In the genomic region with DNA sequence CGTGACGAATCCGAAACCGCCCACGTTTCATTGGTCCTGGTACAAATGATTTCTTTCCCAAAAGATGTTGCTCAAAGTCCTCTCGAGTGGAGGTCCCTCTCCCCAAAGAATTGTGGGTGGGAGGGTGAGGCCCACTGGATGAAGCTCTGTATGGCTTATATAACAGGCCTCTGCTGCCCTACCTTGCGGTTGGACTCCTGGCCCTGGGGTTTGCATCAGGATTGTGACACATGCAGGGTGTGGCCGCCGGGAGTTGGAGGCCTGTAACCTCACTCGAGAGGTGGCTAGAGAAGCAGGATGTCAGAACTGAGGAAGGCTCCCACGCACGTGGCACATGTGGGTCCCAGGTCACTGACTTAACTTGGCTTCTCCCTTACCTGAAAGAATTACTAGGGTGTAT, we compare ENCODE assay signal across 7 mouse cellular contexts. TPM values are rescaled to one million over a fixed set of nuclear protein-coding genes. Genes with fewer than 3 reads are reported as not detected.
DNase-seq lines count a peak whose midpoint lies in the region; ATAC-seq and TF ChIP-seq lines count a peak whose summit lies in the region.

No protein-coding gene starts in this region.

- TF ChIP-seq RAD21 in CH12.LX (IDR thresholded peaks at IDR 0.05; ENCODE audit: low read depth, low read length), result no peak

- no peak overlapping the region for H3K27ac ChIP-seq in CH12.LX (ENCODE audit: insufficient read depth, low read depth)
- peak overlapping the region; percentile 91 to 92 for H3K27ac ChIP-seq in heart, embryonic 14.5 days (replicated peaks in 1 of 2; ENCODE audit: control insufficient read depth in 1 of 2, insufficient read depth in 1 of 2, low read depth in 2 of 2, low read length in 2 of 2)

- H3K4me2 ChIP-seq in CH12.LX (ENCODE audit: insufficient read depth, low read depth, poor library complexity, severe bottlenecking), result peak overlapping the region; percentile 68
- peak overlapping the region; percentile 64 for H3K4me2 ChIP-seq in heart, embryonic 14.5 days (ENCODE audit: low read length)

- peaks cover 54% of the 10 kb centered on the region for H3K79me2 ChIP-seq in CH12.LX (replicated peaks; ENCODE audit: control insufficient read depth, extremely low read depth, insufficient read depth, poor library complexity, severe bottlenecking)

- dilution Hi-C loops in CH12.LX (cut with MboI; ENCODE audit: extremely low pct_ligation_motif_present, extremely low pct_unique_long_range_greater_than_20kb, low sequenced_read_pairs), result no loop called here

- H3K4me1 ChIP-seq in CH12.LX (ENCODE audit: control insufficient read depth in 1 of 2, insufficient read depth in 2 of 2), result peaks cover 0 to 7% of the 10 kb centered on the region in 2 experiments; a peak in 2 of 4 replicates
- peaks cover 0 to 5% of the 10 kb centered on the region in 2 experiments; a peak in 3 of 4 replicates for H3K4me1 ChIP-seq in heart, embryonic 14.5 days (ENCODE audit: control insufficient read depth in 2 of 2, insufficient read depth in 2 of 2, low read length in 2 of 2)

- DNase-seq in CH12.LX (ENCODE audit: extremely low read depth), result peak; percentile 52
- DNase-seq in T-cell, adult 2 months (ENCODE audit: low spot score), result peak; percentile 3
- DNase-seq in embryo, embryonic 10.5 days (ENCODE audit: low spot score), result peak; percentile 19
- DNase-seq in kidney, postnatal 14 days, result peak; percentile 34
- peak; percentile 26 for DNase-seq in splenic B cell, adult 2 months (ENCODE audit: low read depth, low spot score)

- H3K27me3 ChIP-seq in CH12.LX (replicated peaks), result no peaks in the 10 kb centered on the region
- H3K27me3 ChIP-seq in heart, embryonic 14.5 days (ENCODE audit: control insufficient read depth, insufficient read depth, low read length), result no peaks in the 10 kb centered on the region
- no peaks in the 10 kb centered on the region for H3K27me3 ChIP-seq in splenic B cell, adult 2 months (ENCODE audit: control insufficient read depth, insufficient read depth, low read length, poor library complexity, severe bottlenecking)

- no peak for ATAC-seq in heart, embryonic 14.5 days (ENCODE audit: insufficient number of reproducible peaks, insufficient read depth, low FRiP score, low read depth)
- peak; percentile 58 for ATAC-seq in megakaryocyte, adult 5-6 weeks (ENCODE audit: poor library complexity, severe bottlenecking)

- H3K36me3 ChIP-seq in CH12.LX (replicated peaks in 1 of 2; ENCODE audit: control insufficient read depth in 1 of 2, insufficient read depth in 1 of 2, low read length in 1 of 2), result peaks cover 0 to 6% of the 10 kb centered on the region in 2 experiments
- peaks cover 28% of the 10 kb centered on the region; the same call in 1 of the 2 replicates for H3K36me3 ChIP-seq in heart, embryonic 14.5 days (ENCODE audit: control insufficient read depth, insufficient read depth, low read length)
- H3K36me3 ChIP-seq in splenic B cell, adult 2 months (ENCODE audit: control insufficient read depth, insufficient read depth, low read length, poor library complexity, severe bottlenecking), result no peaks in the 10 kb centered on the region

- TF ChIP-seq EP300 in CH12.LX (IDR thresholded peaks at IDR 0.05; ENCODE audit: low read length), result no peak

- peak overlapping the region; percentile 82 for H3K9ac ChIP-seq in CH12.LX (ENCODE audit: insufficient read depth, low read depth)
- H3K9ac ChIP-seq in heart, embryonic 14.5 days (ENCODE audit: low read length), result peak overlapping the region; percentile 91

- H3K9me3 ChIP-seq in CH12.LX (replicated peaks; ENCODE audit: low read length), result no peaks in the 10 kb centered on the region
- H3K9me3 ChIP-seq in heart, embryonic 14.5 days (ENCODE audit: control insufficient read depth, low read length), result no peaks in the 10 kb centered on the region

- in situ Hi-C loops in CH12.LX (cut with MboI; ENCODE audit: low pct_ligation_motif_present, low pct_unique_long_range_greater_than_20kb, low sequenced_read_pairs), result no loop called here

- TF ChIP-seq POLR2A in CH12.LX (IDR thresholded peaks at IDR 0.05; ENCODE audit: low read depth, low read length), result no peak; the same call in 1 of the 2 replicates

- TF ChIP-seq CTCF in CH12.LX (conservative IDR thresholded peaks at IDR 0.05 in 1 of 2, IDR thresholded peaks at IDR 0.05 in 1 of 2; ENCODE audit: low read depth in 2 of 2, low read length in 2 of 2), result no peak

- WGBS in heart, embryonic 14.5 days, result 22% methylated on average over 12 of the region's 12 CpGs

- peak overlapping the region; percentile 69 to 98 (median 84) for H3K4me3 ChIP-seq in CH12.LX (replicated peaks in 1 of 3; ENCODE audit: low read depth in 2 of 3, low read length in 2 of 3, poor library complexity in 1 of 3)
- peak overlapping the region; percentile 58 to 76 for H3K4me3 ChIP-seq in heart, embryonic 14.5 days (ENCODE audit: control insufficient read depth in 1 of 2, insufficient read depth in 1 of 2, low read depth in 1 of 2, low read length in 2 of 2)

TF ChIP-seq in CH12.LX, 34 proteins besides CTCF, POLR2A, EP300 and RAD21:
- TF ChIP-seq RCOR1 (conservative IDR thresholded peaks at IDR 0.05; ENCODE audit: low read depth, low read length) (no peak), MAX (IDR thresholded peaks at IDR 0.05; ENCODE audit: low read length) (peak; percentile 69; the same call in 1 of the 2 replicates), MXI1 (IDR thresholded peaks at IDR 0.05; ENCODE audit: low read depth, low read length) (peak; percentile 87), MYC (IDR thresholded peaks at IDR 0.05; ENCODE audit: low read depth, low read length) (peak; percentile 67; the same call in 1 of the 2 replicates), ETS1 (conservative IDR thresholded peaks at IDR 0.05; ENCODE audit: low read depth, low read length) (no peak), BHLHE40 (IDR thresholded peaks at IDR 0.05; ENCODE audit: low read depth, low read length) (peak; percentile 70)

RNA-seq across cellular contexts. Expression of gene Pgk1, which starts 0.8 kb away (rescaled TPM):
- total RNA-seq in CH12.LX (2012; rRNA removed), result 655 and 1,096 TPM in 2 replicates
- total RNA-seq in CH12.LX (2014; rRNA removed), result 1,645 and 1,646 TPM in 2 replicates
- polyA plus RNA-seq in CH12.LX (2012; ENCODE audit: insufficient read length, low read depth), result 575 and 679 TPM in 2 replicates
- 708 and 743 TPM in 2 replicates for polyA plus RNA-seq in heart, embryonic 14.5 days (2014; fragmentation: Nextera tagmentation; extraction: Ambion mirVana)
- total RNA-seq in megakaryocyte, adult 5-6 weeks (2015), result 313 and 334 TPM in 2 replicates
- 306 and 317 TPM in 2 replicates for total RNA-seq in megakaryocyte, adult 5-6 weeks (2017)

RNA-seq across cellular contexts. Expression of gene Taf9b, which starts 33.2 kb away (rescaled TPM):
- total RNA-seq in CH12.LX (2012; rRNA removed) (1.7 and 3.1 TPM in 2 replicates), CH12.LX (2014; rRNA removed) (6.8 and 7.6 TPM in 2 replicates)
- 3.8 and 4.3 TPM in 2 replicates for polyA plus RNA-seq in CH12.LX (2012; ENCODE audit: insufficient read length, low read depth)
- 23.4 and 24.7 TPM in 2 replicates for polyA plus RNA-seq in heart, embryonic 14.5 days (2014; fragmentation: Nextera tagmentation; extraction: Ambion mirVana)
- total RNA-seq in megakaryocyte, adult 5-6 weeks (2015), result 5.2 and 7.2 TPM in 2 replicates
- total RNA-seq in megakaryocyte, adult 5-6 weeks (2017), result 4.6 and 5.2 TPM in 2 replicates

RNA-seq across cellular contexts. Expression of gene Tlr13, which starts 44.7 kb away (rescaled TPM):
- not detected in 2 replicates for total RNA-seq in CH12.LX (2012; rRNA removed)
- total RNA-seq in CH12.LX (2014; rRNA removed), result not detected in 2 replicates
- 0.08 TPM in 1 of 2 replicates, not detected in the other for polyA plus RNA-seq in CH12.LX (2012; ENCODE audit: insufficient read length, low read depth)
- 0.69 and 0.89 TPM in 2 replicates for polyA plus RNA-seq in heart, embryonic 14.5 days (2014; fragmentation: Nextera tagmentation; extraction: Ambion mirVana)
- total RNA-seq in megakaryocyte, adult 5-6 weeks (2015), result 116 and 127 TPM in 2 replicates
- 131 and 150 TPM in 2 replicates for total RNA-seq in megakaryocyte, adult 5-6 weeks (2017)

Comparison
In these comparisons a context has a peak if more than half of its experiments do, and no peak if none do; other contexts are left out.
1. RNA of gene Tlr13, which starts 44.7 kb away (total RNA-seq): 116 to 150 TPM in megakaryocyte, adult 5-6 weeks; not detected in CH12.LX; every median in the first group is over 100 times any median in the second.
2. Peak in every context shown above with its lines, with median percentiles within 50 percentile points of each other: DNase-seq.